In the genomic region with DNA sequence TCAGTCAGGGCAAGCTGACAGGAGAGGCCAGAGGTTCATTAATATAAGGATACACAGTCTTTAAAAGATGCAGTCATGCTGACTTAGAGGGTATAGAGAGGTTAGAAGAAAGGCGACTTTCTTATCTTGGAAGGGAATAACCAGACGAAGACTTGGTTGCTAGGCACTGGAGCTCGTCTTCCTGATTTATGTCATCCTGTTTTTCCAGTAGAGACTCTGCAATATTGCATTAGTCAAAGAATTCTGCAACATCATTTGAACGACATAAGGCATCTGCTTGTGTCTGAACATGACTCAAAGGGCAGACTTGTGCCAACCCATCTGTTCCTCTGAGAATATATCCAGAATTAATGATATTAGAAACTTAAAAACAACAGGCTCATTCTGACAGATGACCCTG, we compare ENCODE assay signal across 11 mouse cellular contexts. TPM values are rescaled to one million over a fixed set of nuclear protein-coding genes. Genes with fewer than 3 reads are reported as not detected.
A peak's percentile ranks its signal among the peaks of the same experiment; 100 is the strongest.
DNase-seq lines count a peak whose midpoint lies in the region; ATAC-seq and TF ChIP-seq lines count a peak whose summit lies in the region.
"Had no signal": no experiment of that assay in that cellular context is flagged by ENCODE, and none has a peak within 500 bp of the region (broad histone marks: within the 10 kb centered on the region; RNA-seq: fewer than 3 reads in every experiment).

No protein-coding gene starts in this region.

- H3K4me2 ChIP-seq in kidney, embryonic 14.5 days (replicated peaks; ENCODE audit: low read depth, low read length): no peak overlapping the region
- H3K4me2 ChIP-seq: embryonic facial prominence, embryonic 15.5 days; heart, embryonic 12.5 days had no signal

- no peak for TF ChIP-seq CTCF in brain, embryonic 14.5 days (IDR thresholded peaks at IDR 0.05; ENCODE audit: borderline replicate concordance, extremely low read depth, insufficient read depth, insufficient read length)

- no peak for DNase-seq in kidney, adult 11 months
- peak; percentile 57 for DNase-seq in NIH3T3 (ENCODE audit: low read depth)
- DNase-seq in brain, embryonic 14.5 days (ENCODE audit: low read depth): peak; percentile 61
- DNase-seq in layer of hippocampus, adult 9-10 months (ENCODE audit: low spot score): peak; percentile 81
- no peak for DNase-seq in T-cell, adult 2 months (ENCODE audit: low spot score)
- DNase-seq: cerebellum, postnatal 10 days; right cerebral cortex, postnatal 25 days had no signal

- no peak for TF ChIP-seq POLR2A in brain, embryonic 14.5 days (IDR thresholded peaks at IDR 0.05; ENCODE audit: borderline replicate concordance, extremely low read depth, insufficient read depth, insufficient read length, poor library complexity, severe bottlenecking)

- ATAC-seq in kidney, embryonic 14.5 days (ENCODE audit: low FRiP score, low TSS enrichment): peak; percentile 72
- ATAC-seq in megakaryocyte, adult 5-6 weeks (ENCODE audit: poor library complexity, severe bottlenecking): no peak

- 0 out of 2 replicates have a peak, but pooled peaks cover 15% of the 10 kb centered on the region for H3K4me1 ChIP-seq in kidney, embryonic 14.5 days (ENCODE audit: control insufficient read depth, insufficient read depth, low read length)

- peak overlapping the region; percentile 30; the same call in 1 of the 2 replicates for H3K27ac ChIP-seq in kidney, embryonic 14.5 days (ENCODE audit: low read depth, low read length)
- H3K27ac ChIP-seq: embryonic facial prominence, embryonic 15.5 days had no signal

- H3K9ac ChIP-seq in kidney, embryonic 14.5 days (ENCODE audit: low read depth, low read length): no peak overlapping the region
- H3K9ac ChIP-seq: embryonic facial prominence, embryonic 15.5 days; heart, embryonic 12.5 days had no signal

- no peaks in the 10 kb centered on the region for H3K9me3 ChIP-seq in kidney, embryonic 14.5 days (ENCODE audit: control insufficient read depth, low read length)
- H3K9me3 ChIP-seq: embryonic facial prominence, embryonic 15.5 days; heart, embryonic 12.5 days had no signal

- no peaks in the 10 kb centered on the region for H3K36me3 ChIP-seq in kidney, embryonic 14.5 days (ENCODE audit: control insufficient read depth, insufficient read depth, low read length)
- H3K36me3 ChIP-seq: embryonic facial prominence, embryonic 15.5 days; heart, embryonic 12.5 days had no signal

- H3K27me3 ChIP-seq in kidney, embryonic 14.5 days (ENCODE audit: control insufficient read depth, insufficient read depth, low read length): no peaks in the 10 kb centered on the region
- H3K27me3 ChIP-seq: embryonic facial prominence, embryonic 15.5 days; heart, embryonic 12.5 days had no signal

- H3K4me3 ChIP-seq in kidney, embryonic 14.5 days (ENCODE audit: low read length): no peak overlapping the region
- H3K4me3 ChIP-seq: embryonic facial prominence, embryonic 15.5 days; heart, embryonic 12.5 days had no signal

- 15% methylated on average over 4 of the region's 4 CpGs for WGBS in kidney, embryonic 14.5 days

RNA-seq across cellular contexts. Expression of a gene that starts 16.6 kb away (rescaled TPM):
- polyA plus RNA-seq in kidney, embryonic 14.5 days (2014; fragmentation: Nextera tagmentation; extraction: Ambion mirVana): 25.5 and 25.6 TPM in 2 replicates
- 78.5 and 102 TPM in 2 replicates for polyA plus RNA-seq in brain, embryonic 14.5 days (2012; rRNA removed)
- total RNA-seq in megakaryocyte, adult 5-6 weeks (2015): 13.9 and 14.5 TPM in 2 replicates
- total RNA-seq in megakaryocyte, adult 5-6 weeks (2017): 10.7 and 11.1 TPM in 2 replicates

RNA-seq across cellular contexts. Expression of a gene that starts 45.2 kb away (rescaled TPM):
- 9.1 and 9.8 TPM in 2 replicates for polyA plus RNA-seq in kidney, embryonic 14.5 days (2014; fragmentation: Nextera tagmentation; extraction: Ambion mirVana)
- 16.6 and 17.3 TPM in 2 replicates for polyA plus RNA-seq in brain, embryonic 14.5 days (2012; rRNA removed)
- total RNA-seq in megakaryocyte, adult 5-6 weeks (2015): 4.5 and 4.8 TPM in 2 replicates
- total RNA-seq in megakaryocyte, adult 5-6 weeks (2017): 5.6 and 6.9 TPM in 2 replicates

Comparison
In these comparisons a context has a peak if more than half of its experiments do, and no peak if none do; other contexts are left out.
1. DNase-seq: peak in NIH3T3 (single experiment), brain, embryonic 14.5 days (single experiment) and layer of hippocampus, adult 9-10 months (single experiment); none in kidney, adult 11 months (single experiment) and T-cell, adult 2 months (single experiment).